Mouse (Mus musculus) kidney, postnatal 0 days (tissue): ENCODE data around the gene Erich6. TPM values are rescaled to one million over a fixed set of nuclear protein-coding genes. Genes with fewer than 3 reads are reported as not detected.

Experiments used
- ATAC-seq: fragments of 200-750 bp; cut with Nextera tagmentation; replicated peaks from 2 replicates; pipeline ENCODE4 v1.8.0; 2017; ENCODE audit warnings: low read depth, moderate number of reproducible peaks, moderate TSS enrichment, moderate library complexity; ENCODE audit not compliant: low FRiP score
- DNase-seq: peaks from one replicate; pipeline ENCODE4 v3.0.0-alpha.2; 2016; ENCODE audit warnings: low spot score
- H3K27ac ChIP-seq: fragments of 300-500 bp; sonication (generic); 2 replicates; pipeline ENCODE4 v1.5.1; 2014; ENCODE audit warnings: mild to moderate bottlenecking
- H3K27me3 ChIP-seq: fragments of 300-500 bp; sonication (generic); 2 replicates; pipeline ENCODE4 v1.6.1; 2014; ENCODE audit warnings: low read length, mixed read lengths; ENCODE audit not compliant: insufficient read depth
- H3K36me3 ChIP-seq: fragments of 300-500 bp; sonication (generic); 2 replicates; pipeline ENCODE4 v1.6.1; 2014; ENCODE audit warnings: low read length, mixed read lengths; ENCODE audit not compliant: insufficient read depth
- H3K4me1 ChIP-seq: fragments of 300-500 bp; sonication (generic); replicated peaks from 2 replicates; pipeline ENCODE4 v1.6.1; 2014; ENCODE audit warnings: antibody characterized with exemption, low read length, mixed read lengths; ENCODE audit not compliant: insufficient read depth
- H3K4me2 ChIP-seq: fragments of 300-500 bp; sonication (generic); 2 replicates; pipeline ENCODE4 v1.6.1; 2014; ENCODE audit warnings: mild to moderate bottlenecking, low read length, moderate library complexity, mixed read lengths
- H3K4me3 ChIP-seq: fragments of 300-500 bp; sonication (generic); replicated peaks from 2 replicates; pipeline ENCODE4 v1.5.1; 2014; ENCODE audit warnings: low read depth, low read length
- H3K9ac ChIP-seq: fragments of 300-500 bp; sonication (generic); 2 replicates; pipeline ENCODE4 v1.6.1; 2014; ENCODE audit warnings: low read depth, low read length
- H3K9me3 ChIP-seq: fragments of 300-500 bp; sonication (generic); replicated peaks from 2 replicates; pipeline ENCODE4 v1.6.1; 2016; ENCODE audit warnings: low read length, inconsistent platforms, mixed read lengths
- CTCF ChIP-seq: IDR thresholded peaks from 2 replicates; pipeline ENCODE4 v1.5.1; 2016; ENCODE audit warnings: antibody characterized with exemption, low read depth, mild to moderate bottlenecking, moderate library complexity
- WGBS: fragments of 180-500 bp; shearing (Covaris S2); extraction: QIAGEN DNeasy Blood & Tissue Kit; methylation state at CpG from one replicate; pipeline ENCODE4 v1.1.7; 2014; 5-methylcytosine and 5-hydroxymethylcytosine counted together
- polyA plus RNA-seq: library from polyadenylated mRNA; unstranded; fragments of >200 nt; fragmentation: Nextera tagmentation; extraction: Ambion mirVana; gene quantifications from 2 replicates; pipeline ENCODE4 v1.2.1, GENCODE M21; 2015

The Erich6 gene
- polyA plus RNA-seq, 1 experiment from 2014 or later: not detected

DNA sequence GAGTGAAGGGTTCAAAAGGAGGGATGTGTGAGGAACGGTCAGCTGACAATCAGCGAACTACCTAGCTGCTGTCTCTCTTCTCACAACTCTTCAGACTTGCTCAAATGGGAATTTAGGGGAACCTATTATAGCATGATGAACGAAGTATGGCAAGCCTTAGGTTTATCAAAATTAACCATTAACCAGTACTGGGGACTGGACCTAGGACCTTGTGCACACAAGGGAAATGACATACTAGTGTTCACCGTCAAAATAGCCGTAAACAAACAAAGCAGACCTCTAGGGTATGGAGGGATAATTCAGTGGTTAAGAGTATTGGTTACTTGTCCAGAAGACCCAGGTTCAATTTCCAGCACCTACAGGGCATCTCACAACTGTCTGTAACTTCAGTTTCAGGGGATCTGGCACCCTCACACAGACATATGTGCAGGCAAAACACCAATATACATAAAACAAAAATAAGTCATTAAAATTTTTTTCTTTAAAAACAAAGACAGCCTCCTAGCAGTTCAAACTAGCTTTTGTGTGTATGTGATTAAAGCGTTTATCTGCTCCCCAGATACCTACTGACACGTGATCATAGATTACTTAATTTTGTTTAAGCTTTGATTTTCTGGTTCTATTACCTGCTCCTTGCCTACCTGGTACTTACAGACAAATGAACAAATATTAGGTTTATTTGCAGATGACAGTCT lies 44.1 kb upstream of the Erich6 start:
- Histone ChIP-seq H3K4me1 (peaks cover 5% of the 10 kb centered on the region), H3K4me2 (no peak overlapping the region), H3K9me3 (no peaks in the 10 kb centered on the region), H3K27me3 (no peaks in the 10 kb centered on the region), H3K9ac (no peak overlapping the region), H3K27ac (peak overlapping the region; percentile 21), H3K4me3 (no peak overlapping the region), H3K36me3 (no peaks in the 10 kb centered on the region)
- TF ChIP-seq CTCF: no peak
- 65% methylated on average over 7 of the region's 7 CpGs for WGBS
- ATAC-seq (no peak), DNase-seq (no peak)

DNA sequence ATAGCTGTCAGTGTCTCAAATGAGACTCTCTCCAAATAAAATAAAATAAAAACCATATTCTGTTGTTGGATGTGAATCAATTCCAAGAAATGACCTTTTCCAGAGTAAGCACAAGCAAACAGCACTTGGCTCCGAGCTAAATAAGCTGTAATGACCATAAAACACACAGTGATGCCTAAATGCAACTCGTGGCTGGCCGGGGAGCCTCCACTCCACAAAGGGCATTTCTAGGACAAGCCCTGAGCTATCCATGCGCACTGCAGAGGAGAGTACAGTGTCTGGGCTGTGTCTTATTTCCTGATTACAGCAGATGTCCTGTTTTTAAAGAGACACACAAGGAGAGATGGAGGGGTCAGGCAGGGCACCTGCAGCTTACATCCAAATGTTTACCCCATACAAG lies 43.0 kb upstream of the Erich6 start:
- no peak for ATAC-seq

DNA sequence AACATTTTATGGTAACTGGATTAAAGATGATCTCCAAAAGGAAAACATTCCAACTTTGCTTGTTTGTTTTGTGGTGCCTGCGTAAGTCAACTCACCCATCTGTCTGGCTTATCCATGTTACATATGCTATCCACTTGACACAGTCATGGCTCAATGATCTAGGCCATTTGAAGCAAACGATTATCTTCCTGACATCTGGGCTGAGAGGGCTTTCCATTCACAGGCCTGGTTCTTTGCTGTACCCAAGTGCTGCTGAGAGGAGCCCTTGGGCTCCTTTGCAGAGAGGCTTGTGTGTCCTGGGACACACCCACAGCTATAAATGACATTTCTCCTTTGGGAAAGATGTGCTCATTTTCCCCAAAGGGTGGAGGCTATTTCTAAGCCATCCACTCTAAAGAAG lies 41.9 kb upstream of the Erich6 start:
- Histone ChIP-seq H3K27ac (no peak overlapping the region), H3K9ac (no peak overlapping the region), H3K4me3 (no peak overlapping the region), H3K9me3 (no peaks in the 10 kb centered on the region), H3K27me3 (no peaks in the 10 kb centered on the region), H3K4me1 (peaks cover 5% of the 10 kb centered on the region), H3K36me3 (0 out of 2 replicates have a peak, but pooled peaks cover 2% of the 10 kb centered on the region), H3K4me2 (no peak overlapping the region)
- WGBS: 39% methylated on average over 2 of the region's 2 CpGs
- DNase-seq (no peak), ATAC-seq (no peak)
- TF ChIP-seq CTCF: no peak

More for the DNA sequence above, 43.0 kb upstream of the Erich6 start:
- H3K4me1 ChIP-seq: peaks cover 5% of the 10 kb centered on the region
- DNase-seq: peak; percentile 14
- no peak overlapping the region for H3K4me2 ChIP-seq
- TF ChIP-seq CTCF: no peak
- no peaks in the 10 kb centered on the region for H3K27me3 ChIP-seq
- H3K9ac ChIP-seq: no peak overlapping the region
- H3K27ac ChIP-seq: peak overlapping the region; percentile 44; the same call in 1 of the 2 replicates
- H3K36me3 ChIP-seq: 0 out of 2 replicates have a peak, but pooled peaks cover 1% of the 10 kb centered on the region
- H3K9me3 ChIP-seq: no peaks in the 10 kb centered on the region
- H3K4me3 ChIP-seq: no peak overlapping the region
- WGBS: 26% methylated on average over 4 of the region's 4 CpGs

DNA sequence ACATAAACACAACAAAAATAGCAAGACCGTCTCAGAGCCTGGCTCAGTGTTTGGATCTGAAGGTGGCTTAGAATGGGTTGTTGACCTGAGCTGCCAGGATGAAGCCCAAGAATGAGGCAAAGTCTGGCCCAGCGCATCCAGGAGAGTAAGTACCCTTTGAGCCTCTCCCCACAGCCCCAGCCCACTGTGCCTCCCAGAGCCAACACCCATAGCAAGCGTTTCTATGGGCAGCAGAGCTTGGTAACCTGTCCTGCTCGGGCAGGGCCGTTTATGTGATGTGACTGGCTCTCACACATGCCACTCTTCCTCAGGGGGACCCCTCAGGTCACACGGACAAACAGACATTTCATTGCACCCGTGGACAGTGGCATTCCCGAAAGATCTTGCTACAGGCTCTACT lies 41.4 kb upstream of the Erich6 start:
- Histone ChIP-seq H3K9me3 (no peaks in the 10 kb centered on the region), H3K36me3 (0 out of 2 replicates have a peak, but pooled peaks cover 2% of the 10 kb centered on the region), H3K4me1 (peaks cover 5% of the 10 kb centered on the region), H3K27me3 (no peaks in the 10 kb centered on the region), H3K4me2 (no peak overlapping the region), H3K27ac (no peak overlapping the region), H3K4me3 (no peak overlapping the region), H3K9ac (no peak overlapping the region)
- WGBS: 40% methylated on average over 8 of the region's 8 CpGs
- no peak for TF ChIP-seq CTCF
- peak; percentile 66 for ATAC-seq
- peak; percentile 29 for DNase-seq

DNA sequence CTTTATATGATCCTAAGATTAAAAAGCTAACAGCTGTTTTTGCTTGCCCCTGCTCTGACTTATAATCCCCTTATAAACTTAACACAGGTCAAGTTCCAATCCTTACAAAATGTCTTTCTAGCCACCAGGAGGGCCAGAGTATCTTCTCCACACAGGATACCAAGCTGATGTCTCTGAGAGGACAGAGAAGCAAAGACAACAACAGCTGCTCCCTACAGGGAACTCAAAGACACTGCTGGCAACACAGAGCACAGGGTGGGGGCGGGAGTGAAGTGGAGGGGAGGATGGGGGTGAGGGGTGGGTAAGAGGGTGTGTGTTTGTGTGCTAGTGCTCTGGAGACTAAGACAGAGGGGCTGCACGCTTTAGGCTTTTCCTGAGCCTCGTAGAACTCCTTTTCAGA lies 40.6 kb upstream of the Erich6 start:
- 70% methylated on average over 3 of the region's 3 CpGs for WGBS
- Histone ChIP-seq H3K4me2 (no peak overlapping the region), H3K36me3 (0 out of 2 replicates have a peak, but pooled peaks cover 2% of the 10 kb centered on the region), H3K9me3 (no peaks in the 10 kb centered on the region), H3K4me1 (peaks cover 5% of the 10 kb centered on the region), H3K4me3 (no peak overlapping the region), H3K27me3 (no peaks in the 10 kb centered on the region), H3K27ac (no peak overlapping the region), H3K9ac (no peak overlapping the region)
- DNase-seq (peak; percentile 15), ATAC-seq (no peak)
- no peak for TF ChIP-seq CTCF

DNA sequence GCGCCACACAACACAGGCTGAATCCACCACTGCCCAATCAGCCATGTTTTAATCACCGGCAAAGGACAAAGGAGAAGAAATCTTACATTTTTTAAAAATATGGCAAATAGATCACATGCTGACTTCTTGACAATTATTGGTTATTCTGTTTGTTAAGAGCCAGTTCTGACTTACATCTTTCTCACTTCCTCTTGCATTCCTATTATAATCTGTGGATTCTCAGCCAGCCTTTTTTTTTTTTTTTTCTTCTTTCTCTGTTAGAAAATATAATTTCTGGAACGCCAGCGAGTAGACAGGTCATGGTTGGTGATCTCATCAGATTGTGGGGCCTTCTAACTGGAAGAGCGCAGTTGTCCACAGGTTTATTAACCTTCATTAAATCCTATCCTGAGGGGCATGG lies 36.3 kb upstream of the Erich6 start:
- 0 out of 2 replicates have a peak, but pooled peaks cover 2% of the 10 kb centered on the region for H3K36me3 ChIP-seq
- no peaks in the 10 kb centered on the region; the same call in none of the 2 replicates for H3K4me1 ChIP-seq
- WGBS: 76% methylated on average over 5 of the region's 5 CpGs

More for the DNA sequence above, 36.3 kb upstream of the Erich6 start:
- no peak for ATAC-seq
- no peak overlapping the region for H3K4me3 ChIP-seq
- no peak overlapping the region for H3K27ac ChIP-seq
- no peak overlapping the region for H3K4me2 ChIP-seq
- DNase-seq: no peak
- H3K9me3 ChIP-seq: no peaks in the 10 kb centered on the region
- H3K9ac ChIP-seq: no peak overlapping the region
- no peaks in the 10 kb centered on the region for H3K27me3 ChIP-seq
- TF ChIP-seq CTCF: no peak
